Mouse (Mus musculus): ENCODE measurements around the gene Ift46. TPM values are rescaled to one million over a fixed set of nuclear protein-coding genes. Genes with fewer than 3 reads are reported as not detected.
"Not testable (repeated sequence)": the region's sequence is repeated elsewhere in the genome, so short reads cannot be mapped to it uniquely, and the experiment has no call there.

The Ift46 gene
- polyA plus RNA-seq, 1 experiment, result 58.8 TPM

GRCm38 (mm10) chr9:44737240-44737949 is 30.3 kb upstream of the Ift46 start:
- H3K36me3 ChIP-seq (ENCODE audit: control insufficient read depth, insufficient read depth, low read length), result no peaks in the 10 kb centered on the region; the same call in 1 of the 2 replicates
- no peak overlapping the region for H3K4me3 ChIP-seq (ENCODE audit: insufficient read depth, low read depth, low read length)
- WGBS, result 20% methylated on average over 8 of the region's 8 CpGs
- peaks cover 19% of the 10 kb centered on the region for H3K4me1 ChIP-seq (ENCODE audit: control insufficient read depth, insufficient read depth, low read length)
- peak; percentile 72 for DNase-seq
- H3K27me3 ChIP-seq (replicated peaks; ENCODE audit: control insufficient read depth, insufficient read depth, low read length), result no peaks in the 10 kb centered on the region
- no peak for TF ChIP-seq POLR2A (IDR thresholded peaks at IDR 0.05; ENCODE audit: low read depth, low read length)
- TF ChIP-seq CTCF (conservative IDR thresholded peaks at IDR 0.05; ENCODE audit: insufficient read depth, insufficient read length, low read depth, low read length), result no peak
- H3K27ac ChIP-seq (ENCODE audit: insufficient read depth, low read depth, low read length), result peak overlapping the region; percentile 83

- DNase-seq, result no peak
- no peak overlapping the region for H3K4me3 ChIP-seq (ENCODE audit: insufficient read depth, low read depth, low read length)
- peaks cover 9% of the 10 kb centered on the region for H3K36me3 ChIP-seq (ENCODE audit: control insufficient read depth, insufficient read depth, low read length)
- H3K4me1 ChIP-seq (ENCODE audit: control insufficient read depth, insufficient read depth, low read length), result peaks cover 13% of the 10 kb centered on the region
- WGBS, result 93% methylated on average over 1 of the region's 1 CpGs
- no peak overlapping the region for H3K27ac ChIP-seq (ENCODE audit: insufficient read depth, low read depth, low read length)
- no peaks in the 10 kb centered on the region for H3K27me3 ChIP-seq (replicated peaks; ENCODE audit: control insufficient read depth, insufficient read depth, low read length)
- peak; percentile 37 for TF ChIP-seq CTCF (conservative IDR thresholded peaks at IDR 0.05; ENCODE audit: insufficient read depth, insufficient read length, low read depth, low read length)
- no peak for TF ChIP-seq POLR2A (IDR thresholded peaks at IDR 0.05; ENCODE audit: low read depth, low read length)
Observed at GRCm38 (mm10) chr9:44740663-44741192, 27.0 kb upstream of the Ift46 start.

- no peak for DNase-seq
- TF ChIP-seq CTCF (conservative IDR thresholded peaks at IDR 0.05; ENCODE audit: insufficient read depth, insufficient read length, low read depth, low read length), result no peak
- TF ChIP-seq POLR2A (IDR thresholded peaks at IDR 0.05; ENCODE audit: low read depth, low read length), result no peak
- no peak overlapping the region for H3K4me3 ChIP-seq (ENCODE audit: insufficient read depth, low read depth, low read length)
- WGBS, result 90% methylated on average over 7 of the region's 7 CpGs
- peaks cover 16% of the 10 kb centered on the region for H3K36me3 ChIP-seq (ENCODE audit: control insufficient read depth, insufficient read depth, low read length)
- no peak overlapping the region for H3K27ac ChIP-seq (ENCODE audit: insufficient read depth, low read depth, low read length)
- H3K4me1 ChIP-seq (ENCODE audit: control insufficient read depth, insufficient read depth, low read length), result no peaks in the 10 kb centered on the region
- no peaks in the 10 kb centered on the region for H3K27me3 ChIP-seq (replicated peaks; ENCODE audit: control insufficient read depth, insufficient read depth, low read length)
Observed at GRCm38 (mm10) chr9:44745371-44745770, 22.3 kb upstream of the Ift46 start.

- Histone ChIP-seq H3K36me3 (ENCODE audit: control insufficient read depth, insufficient read depth, low read length) (peaks cover 16% of the 10 kb centered on the region), H3K27ac (ENCODE audit: insufficient read depth, low read depth, low read length) (no peak overlapping the region), H3K27me3 (replicated peaks; ENCODE audit: control insufficient read depth, insufficient read depth, low read length) (no peaks in the 10 kb centered on the region), H3K4me1 (ENCODE audit: control insufficient read depth, insufficient read depth, low read length) (no peaks in the 10 kb centered on the region), H3K4me3 (ENCODE audit: insufficient read depth, low read depth, low read length) (no peak overlapping the region)
- 61% methylated on average over 3 of the region's 3 CpGs for WGBS
- DNase-seq, result no peak
- no peak for TF ChIP-seq CTCF (conservative IDR thresholded peaks at IDR 0.05; ENCODE audit: insufficient read depth, insufficient read length, low read depth, low read length)
- TF ChIP-seq POLR2A (IDR thresholded peaks at IDR 0.05; ENCODE audit: low read depth, low read length), result no peak
Observed at GRCm38 (mm10) chr9:44746666-44747065, 21.0 kb upstream of the Ift46 start.

- no peaks in the 10 kb centered on the region for H3K4me1 ChIP-seq (ENCODE audit: control insufficient read depth, insufficient read depth, low read length)
- no peaks in the 10 kb centered on the region for H3K27me3 ChIP-seq (replicated peaks; ENCODE audit: control insufficient read depth, insufficient read depth, low read length)
- H3K4me3 ChIP-seq (ENCODE audit: insufficient read depth, low read depth, low read length), result no peak overlapping the region
- no peak overlapping the region for H3K27ac ChIP-seq (ENCODE audit: insufficient read depth, low read depth, low read length)
- WGBS, result 92% methylated on average over 3 of the region's 3 CpGs
- DNase-seq, result no peak
- TF ChIP-seq CTCF (conservative IDR thresholded peaks at IDR 0.05; ENCODE audit: insufficient read depth, insufficient read length, low read depth, low read length), result no peak
- no peak for TF ChIP-seq POLR2A (IDR thresholded peaks at IDR 0.05; ENCODE audit: low read depth, low read length)
- H3K36me3 ChIP-seq (ENCODE audit: control insufficient read depth, insufficient read depth, low read length), result peaks cover 16% of the 10 kb centered on the region
Observed at GRCm38 (mm10) chr9:44747341-44747740, 20.4 kb upstream of the Ift46 start.

- Histone ChIP-seq H3K27me3 (replicated peaks; ENCODE audit: control insufficient read depth, insufficient read depth, low read length) (no peaks in the 10 kb centered on the region), H3K4me1 (ENCODE audit: control insufficient read depth, insufficient read depth, low read length) (no peaks in the 10 kb centered on the region), H3K36me3 (ENCODE audit: control insufficient read depth, insufficient read depth, low read length) (peaks cover 14% of the 10 kb centered on the region), H3K27ac (ENCODE audit: insufficient read depth, low read depth, low read length) (no peak overlapping the region), H3K4me3 (ENCODE audit: insufficient read depth, low read depth, low read length) (no peak overlapping the region)
- WGBS, result 87% methylated on average over 7 of the region's 7 CpGs
- DNase-seq, result peak; percentile 36
- TF ChIP-seq POLR2A (IDR thresholded peaks at IDR 0.05; ENCODE audit: low read depth, low read length) (no peak), CTCF (conservative IDR thresholded peaks at IDR 0.05; ENCODE audit: insufficient read depth, insufficient read length, low read depth, low read length) (no peak)
Observed at GRCm38 (mm10) chr9:44748473-44748872, 19.2 kb upstream of the Ift46 start.

GRCm38 (mm10) chr9:44760873-44761272 is 6.8 kb upstream of the Ift46 start:
- Histone ChIP-seq H3K4me1 (ENCODE audit: control insufficient read depth, insufficient read depth, low read length) (peaks cover 12% of the 10 kb centered on the region; the same call in 1 of the 2 replicates), H3K27me3 (replicated peaks; ENCODE audit: control insufficient read depth, insufficient read depth, low read length) (no peaks in the 10 kb centered on the region), H3K4me3 (ENCODE audit: insufficient read depth, low read depth, low read length) (no peak overlapping the region), H3K36me3 (ENCODE audit: control insufficient read depth, insufficient read depth, low read length) (peaks cover 7% of the 10 kb centered on the region; the same call in 1 of the 2 replicates), H3K27ac (ENCODE audit: insufficient read depth, low read depth, low read length) (no peak overlapping the region)
- TF ChIP-seq CTCF (conservative IDR thresholded peaks at IDR 0.05; ENCODE audit: insufficient read depth, insufficient read length, low read depth, low read length), result no peak
- TF ChIP-seq POLR2A (IDR thresholded peaks at IDR 0.05; ENCODE audit: low read depth, low read length), result no peak
- WGBS, result 19% methylated on average over 2 of the region's 2 CpGs
- DNase-seq, result no peak

GRCm38 (mm10) chr9:44768029-44768394 is 304 bp downstream of the Ift46 start:
- not testable (repeated sequence) for H3K36me3 ChIP-seq (ENCODE audit: control insufficient read depth, insufficient read depth, low read length); H3K4me1 ChIP-seq (ENCODE audit: control insufficient read depth, insufficient read depth, low read length); H3K27me3 ChIP-seq (replicated peaks; ENCODE audit: control insufficient read depth, insufficient read depth, low read length)
- DNase-seq, result peak; percentile 3
- 37% methylated on average over 7 of the region's 9 CpGs for WGBS
- Histone ChIP-seq H3K4me3 (ENCODE audit: insufficient read depth, low read depth, low read length) (peak overlapping the region; percentile 100; the same call in 1 of the 2 replicates), H3K27ac (ENCODE audit: insufficient read depth, low read depth, low read length) (0 out of 2 replicates have a peak overlapping the region, but pooled peaks have one; percentile 41)
